Mouse (Mus musculus) limb, embryonic 12.5 days (tissue): Measurements from ENCODE around the gene Fbh1. TPM values are rescaled to one million over a fixed set of nuclear protein-coding genes. Genes with fewer than 3 reads are reported as not detected.

ENCODE experiments used
- ATAC-seq: fragments of 200-750 bp; cut with Nextera tagmentation; 2 replicates; pipeline ENCODE4 v1.8.0; 2017; ENCODE audit warnings: low read depth, moderate TSS enrichment; ENCODE audit not compliant: insufficient number of reproducible peaks, insufficient read depth, low FRiP score, low TSS enrichment
- H3K27ac ChIP-seq: fragments of 300-500 bp; sonication (generic); 2 replicates; pipeline ENCODE4 v1.5.1; 2016; ENCODE audit warnings: mild to moderate bottlenecking, moderate library complexity
- H3K27me3 ChIP-seq: fragments of 300-500 bp; sonication (generic); 2 replicates; pipeline ENCODE4 v1.6.1; 2016; ENCODE audit warnings: mild to moderate bottlenecking, moderate library complexity
- H3K36me3 ChIP-seq: fragments of 300-500 bp; sonication (generic); 2 replicates; pipeline ENCODE4 v1.6.1; 2016; ENCODE audit warnings: mild to moderate bottlenecking, moderate library complexity
- H3K4me1 ChIP-seq: fragments of 300-500 bp; sonication (generic); replicated peaks from 2 replicates; pipeline ENCODE4 v1.6.1; 2016
- H3K4me2 ChIP-seq: fragments of 300-500 bp; sonication (generic); 2 replicates; pipeline ENCODE4 v1.6.1; 2016; ENCODE audit warnings: mild to moderate bottlenecking, moderate library complexity
- H3K4me3 ChIP-seq: fragments of 300-500 bp; sonication (generic); replicated peaks from 2 replicates; pipeline ENCODE4 v1.5.1; 2016; ENCODE audit warnings: mild to moderate bottlenecking
- H3K9ac ChIP-seq: fragments of 300-500 bp; sonication (generic); replicated peaks from 2 replicates; pipeline ENCODE4 v1.6.1; 2016; ENCODE audit warnings: mild to moderate bottlenecking, moderate library complexity
- H3K9me3 ChIP-seq: fragments of 300-500 bp; sonication (generic); 2 replicates; pipeline ENCODE4 v1.6.1; 2016; ENCODE audit warnings: mild to moderate bottlenecking, moderate library complexity
- WGBS: fragments of 180-500 bp; shearing (Covaris S2); methylation state at CpG from one replicate; pipeline ENCODE4 v1.1.7; 2016; 5-methylcytosine and 5-hydroxymethylcytosine counted together
- polyA plus RNA-seq: library from polyadenylated mRNA; unstranded; fragments of >200 nt; fragmentation: Nextera tagmentation; extraction: Ambion mirVana; gene quantifications from 2 replicates; pipeline ENCODE4 v1.2.1, GENCODE M21; 2016

Gene Fbh1
- polyA plus RNA-seq, 1 experiment from 2014 or later = 146 TPM

- WGBS = 79% methylated on average over 2 of the region's 2 CpGs
- no peaks in the 10 kb centered on the region for H3K36me3 ChIP-seq
These were observed 81.5 kb downstream of the Fbh1 start for GRCm38 (mm10) chr2:11695867-11696266.

GRCm38 (mm10) chr2:11694104-11694503 lies 83.3 kb downstream of the Fbh1 start:
- Histone ChIP-seq H3K4me2 (no peak overlapping the region), H3K36me3 (no peaks in the 10 kb centered on the region), H3K9ac (no peak overlapping the region), H3K4me1 (no peaks in the 10 kb centered on the region), H3K27ac (no peak overlapping the region), H3K9me3 (no peaks in the 10 kb centered on the region), H3K27me3 (no peaks in the 10 kb centered on the region), H3K4me3 (no peak overlapping the region)
- WGBS = 73% methylated on average over 2 of the region's 2 CpGs
- ATAC-seq = no peak

More at GRCm38 (mm10) chr2:11695867-11696266, 81.5 kb downstream of the Fbh1 start:
- Histone ChIP-seq H3K4me1 (no peaks in the 10 kb centered on the region), H3K27ac (no peak overlapping the region), H3K4me2 (no peak overlapping the region), H3K9me3 (no peaks in the 10 kb centered on the region), H3K9ac (no peak overlapping the region), H3K4me3 (no peak overlapping the region), H3K27me3 (no peaks in the 10 kb centered on the region)
- no peak for ATAC-seq

- H3K4me1 ChIP-seq = no peaks in the 10 kb centered on the region
- H3K4me2 ChIP-seq = no peak overlapping the region
- H3K36me3 ChIP-seq = no peaks in the 10 kb centered on the region
- no peak overlapping the region for H3K4me3 ChIP-seq
- 91% methylated on average over 4 of the region's 4 CpGs for whole genome bisulfite sequencing
- no peak overlapping the region for H3K9ac ChIP-seq
- no peak for ATAC-seq
- no peaks in the 10 kb centered on the region for H3K9me3 ChIP-seq
- no peak overlapping the region for H3K27ac ChIP-seq
- H3K27me3 ChIP-seq = no peaks in the 10 kb centered on the region
These were observed 84.0 kb downstream of the Fbh1 start for GRCm38 (mm10) chr2:11693352-11693751.

Other genes starting within 250 kb of the Fbh1 start
- gene Pfkfb3, start 223.5 kb downstream of the Fbh1 start, polyA plus RNA-seq = 15.7 and 15.9 TPM in 2 replicates
- 189 and 193 TPM in 2 replicates for gene Rbm17, start 173.4 kb downstream of the Fbh1 start, polyA plus RNA-seq
- not detected in 2 replicates for gene Gm17490, start 151.3 kb downstream of the Fbh1 start, polyA plus RNA-seq
- gene Il2ra, start 134.8 kb downstream of the Fbh1 start, polyA plus RNA-seq = not detected in 2 replicates
- 0.50 and 0.88 TPM in 2 replicates for gene Il15ra, start 72.3 kb downstream of the Fbh1 start, polyA plus RNA-seq
- gene Ankrd16, start 294 bp upstream of the Fbh1 start, polyA plus RNA-seq = 54.8 and 58.5 TPM in 2 replicates